Mouse (Mus musculus) ES-Bruce4 (cell line): Measurements from ENCODE around the gene Slc1a3. TPM values are rescaled to one million over a fixed set of nuclear protein-coding genes. Genes with fewer than 3 reads are reported as not detected.

Experiments
- H3K27ac ChIP-seq: 2 replicates; pipeline ENCODE4 v1.5.1; 2012; ENCODE audit warnings: low read length, inconsistent platforms; ENCODE audit not compliant: insufficient read depth
- H3K27me3 ChIP-seq: 2 replicates; pipeline ENCODE4 v1.6.1; 2012; ENCODE audit warnings: mild to moderate bottlenecking, low read length, inconsistent platforms; ENCODE audit not compliant: control insufficient read depth, poor library complexity, insufficient read depth, severe bottlenecking
- H3K36me3 ChIP-seq: 2 replicates; pipeline ENCODE4 v1.6.1; 2012; ENCODE audit warnings: inconsistent platforms, mild to moderate bottlenecking, low read length, moderate library complexity; ENCODE audit not compliant: control insufficient read depth, poor library complexity, insufficient read depth, severe bottlenecking
- H3K4me1 ChIP-seq: one replicate; pipeline ENCODE4 v1.8.1; 2011; ENCODE audit warnings: low read length; ENCODE audit not compliant: control insufficient read depth, insufficient read depth
- H3K4me3 ChIP-seq: 2 replicates; pipeline ENCODE4 v1.5.1; 2011; ENCODE audit warnings: low read depth, mild to moderate bottlenecking, low read length
- H3K9ac ChIP-seq: 2 replicates; pipeline ENCODE4 v1.6.1; 2012; ENCODE audit warnings: low read depth, mild to moderate bottlenecking, inconsistent platforms; ENCODE audit not compliant: poor library complexity, severe bottlenecking
- H3K9me3 ChIP-seq: replicated peaks from 2 replicates; pipeline ENCODE4 v1.6.1; 2012; ENCODE audit warnings: mild to moderate bottlenecking, low read length, inconsistent platforms; ENCODE audit not compliant: control insufficient read depth, poor library complexity, insufficient read depth, severe bottlenecking
- CTCF ChIP-seq: IDR thresholded peaks from one replicate; pipeline ENCODE4 v1.8.1; 2011; ENCODE audit warnings: low read depth, low read length
- EP300 ChIP-seq: IDR thresholded peaks from 2 replicates; pipeline ENCODE4 v1.6.1; 2011; ENCODE audit warnings: low read depth, low read length; ENCODE audit not compliant: insufficient read depth
- POLR2A ChIP-seq: IDR thresholded peaks from one replicate; pipeline ENCODE4 v1.8.1; 2011; ENCODE audit warnings: low read length; ENCODE audit not compliant: insufficient read depth
- polyA plus RNA-seq: library from polyadenylated mRNA; stranded (reverse); fragments of >200 nt; gene quantifications from 2 replicates; pipeline ENCODE4 v1.2.4, GENCODE M21; 2011; ENCODE audit warnings: low read depth; ENCODE audit not compliant: missing spikeins, insufficient read depth, insufficient read length

Gene Slc1a3
- polyA plus RNA-seq, 1 experiment = 21.7 TPM

GRCm38 (mm10) chr15:8639856-8640255 is 70.7 kb downstream of the Slc1a3 start:
- H3K4me1 ChIP-seq = no peaks in the 10 kb centered on the region
- no peak overlapping the region for H3K9ac ChIP-seq
- peaks cover 3% of the 10 kb centered on the region for H3K36me3 ChIP-seq
- no peak overlapping the region for H3K4me3 ChIP-seq
- H3K27ac ChIP-seq = no peak overlapping the region
- TF ChIP-seq EP300 (no peak), CTCF (no peak), POLR2A (no peak)
- no peaks in the 10 kb centered on the region for H3K27me3 ChIP-seq
- no peaks in the 10 kb centered on the region for H3K9me3 ChIP-seq

- TF ChIP-seq CTCF (no peak), EP300 (no peak), POLR2A (no peak)
- Histone ChIP-seq H3K4me1 (no peaks in the 10 kb centered on the region), H3K4me3 (no peak overlapping the region), H3K9ac (no peak overlapping the region), H3K27me3 (no peaks in the 10 kb centered on the region), H3K36me3 (peaks cover 3% of the 10 kb centered on the region; the same call in 1 of the 2 replicates), H3K9me3 (no peaks in the 10 kb centered on the region), H3K27ac (no peak overlapping the region)
These were observed 71.8 kb downstream of the Slc1a3 start for GRCm38 (mm10) chr15:8638568-8639325.

- H3K36me3 ChIP-seq = peaks cover 3% of the 10 kb centered on the region; the same call in 1 of the 2 replicates
- H3K27ac ChIP-seq = no peak overlapping the region
- H3K4me1 ChIP-seq = no peaks in the 10 kb centered on the region
- TF ChIP-seq CTCF (no peak), POLR2A (no peak), EP300 (no peak)
- H3K4me3 ChIP-seq = no peak overlapping the region
- no peak overlapping the region for H3K9ac ChIP-seq
- no peaks in the 10 kb centered on the region for H3K9me3 ChIP-seq
- no peaks in the 10 kb centered on the region for H3K27me3 ChIP-seq
These were observed 73.3 kb downstream of the Slc1a3 start for GRCm38 (mm10) chr15:8637283-8637682.

GRCm38 (mm10) chr15:8635974-8636373 is 74.6 kb downstream of the Slc1a3 start:
- Histone ChIP-seq H3K9ac (no peak overlapping the region), H3K4me1 (no peaks in the 10 kb centered on the region), H3K36me3 (peaks cover 3% of the 10 kb centered on the region; the same call in 1 of the 2 replicates), H3K27me3 (no peaks in the 10 kb centered on the region), H3K9me3 (no peaks in the 10 kb centered on the region), H3K27ac (no peak overlapping the region), H3K4me3 (no peak overlapping the region)
- TF ChIP-seq POLR2A (no peak), CTCF (no peak), EP300 (no peak)

GRCm38 (mm10) chr15:8634807-8635206 is 75.8 kb downstream of the Slc1a3 start:
- Histone ChIP-seq H3K4me1 (no peaks in the 10 kb centered on the region), H3K9me3 (no peaks in the 10 kb centered on the region), H3K4me3 (no peak overlapping the region), H3K36me3 (peaks cover 3% of the 10 kb centered on the region; the same call in 1 of the 2 replicates), H3K27ac (no peak overlapping the region), H3K27me3 (no peaks in the 10 kb centered on the region), H3K9ac (no peak overlapping the region)
- TF ChIP-seq POLR2A (no peak), EP300 (no peak), CTCF (no peak)

GRCm38 (mm10) chr15:8634355-8634754 is 76.2 kb downstream of the Slc1a3 start:
- no peak for TF ChIP-seq EP300
- no peak for TF ChIP-seq CTCF
- TF ChIP-seq POLR2A = no peak
- peaks cover 3% of the 10 kb centered on the region; the same call in 1 of the 2 replicates for H3K36me3 ChIP-seq
- no peaks in the 10 kb centered on the region for H3K9me3 ChIP-seq
- H3K4me3 ChIP-seq = no peak overlapping the region
- H3K27me3 ChIP-seq = no peaks in the 10 kb centered on the region
- no peak overlapping the region for H3K9ac ChIP-seq
- H3K4me1 ChIP-seq = no peaks in the 10 kb centered on the region
- H3K27ac ChIP-seq = no peak overlapping the region
